In genomic region chr1:137323884-137324594, GRCm38 (mm10) we compare ENCODE assay signal across 8 mouse cellular contexts.
DNase-seq lines count a peak whose midpoint lies in the region; ATAC-seq and TF ChIP-seq lines count a peak whose summit lies in the region.

No protein-coding gene starts in this region.

- ATAC-seq in embryonic facial prominence, embryonic 13.5 days (ENCODE audit: insufficient number of reproducible peaks, insufficient read depth, low FRiP score, low TSS enrichment, low read depth) = peak; percentile 75
- ATAC-seq in hindbrain, embryonic 14.5 days (ENCODE audit: low FRiP score) = peak; percentile 76; the same call in 1 of the 2 replicates
- ATAC-seq in megakaryocyte, adult 5-6 weeks (ENCODE audit: poor library complexity, severe bottlenecking) = peak; percentile 70

- intact Hi-C loops in left cerebral cortex, postnatal 36 days (cut with DNase I) = no loop called here

- H3K27ac ChIP-seq in embryonic facial prominence, embryonic 13.5 days = peak overlapping the region; percentile 11; the same call in 1 of the 2 replicates
- no peak overlapping the region for H3K27ac ChIP-seq in hindbrain, embryonic 14.5 days
- H3K27ac ChIP-seq in thymus, adult 2 months (ENCODE audit: control insufficient read depth, insufficient read depth, low read length) = no peak overlapping the region

- H3K9me3 ChIP-seq in embryonic facial prominence, embryonic 13.5 days = no peaks in the 10 kb centered on the region
- H3K9me3 ChIP-seq in hindbrain, embryonic 14.5 days (ENCODE audit: control insufficient read depth, low read length) = no peaks in the 10 kb centered on the region

- no peak for TF ChIP-seq POLR2A in thymus, adult 2 months (IDR thresholded peaks at IDR 0.05; ENCODE audit: control insufficient read depth, extremely low read depth, insufficient read depth, low read length, poor library complexity)

- H3K9ac ChIP-seq in embryonic facial prominence, embryonic 13.5 days = no peak overlapping the region
- no peak overlapping the region for H3K9ac ChIP-seq in hindbrain, embryonic 14.5 days

- DNase-seq in adrenal gland, postnatal 10 days = peak; percentile 18
- DNase-seq in adrenal gland, adult 8-10 months = no peak
- DNase-seq in ES-CJ7 (ENCODE audit: low read depth, low spot score) = peak; percentile 94
- peak; percentile 66 for DNase-seq in hindbrain, embryonic 14.5 days (ENCODE audit: low spot score)
- peak; percentile 66 for DNase-seq in thymus, adult 2 months
- no peak for DNase-seq in left cerebral cortex, postnatal 36 days (ENCODE audit: low spot score in 2 of 2)

- no peaks in the 10 kb centered on the region for H3K27me3 ChIP-seq in embryonic facial prominence, embryonic 13.5 days
- H3K27me3 ChIP-seq in hindbrain, embryonic 14.5 days (ENCODE audit: control insufficient read depth, insufficient read depth, low read length) = no peaks in the 10 kb centered on the region
- H3K27me3 ChIP-seq in thymus, adult 2 months (ENCODE audit: control insufficient read depth, insufficient read depth, low read length) = no peaks in the 10 kb centered on the region

- H3K36me3 ChIP-seq in embryonic facial prominence, embryonic 13.5 days = no peaks in the 10 kb centered on the region
- no peaks in the 10 kb centered on the region for H3K36me3 ChIP-seq in hindbrain, embryonic 14.5 days (replicated peaks; ENCODE audit: control insufficient read depth, insufficient read depth)
- no peaks in the 10 kb centered on the region for H3K36me3 ChIP-seq in thymus, adult 2 months (ENCODE audit: control insufficient read depth, insufficient read depth, low read length)

- TF ChIP-seq CTCF in thymus, adult 2 months (IDR thresholded peaks at IDR 0.05; ENCODE audit: borderline replicate concordance, control insufficient read depth, extremely low read depth, insufficient read depth, low read length, poor library complexity) = peak; percentile 72; the same call in 1 of the 2 replicates

- no peaks in the 10 kb centered on the region for H3K4me1 ChIP-seq in embryonic facial prominence, embryonic 13.5 days
- H3K4me1 ChIP-seq in hindbrain, embryonic 14.5 days (replicated peaks; ENCODE audit: control insufficient read depth, insufficient read depth, low read length) = no peaks in the 10 kb centered on the region
- 0 out of 2 replicates have a peak, but pooled peaks cover 5% of the 10 kb centered on the region for H3K4me1 ChIP-seq in thymus, adult 2 months (replicated peaks; ENCODE audit: control insufficient read depth, insufficient read depth, low read length)

- 34% methylated on average over 8 of the region's 8 CpGs for WGBS in embryonic facial prominence, embryonic 13.5 days
- WGBS in hindbrain, embryonic 14.5 days = 32% methylated on average over 8 of the region's 8 CpGs
- 66% methylated on average over 8 of the region's 8 CpGs for WGBS in thymus, adult 2 months

- peak overlapping the region; percentile 16; the same call in 1 of the 2 replicates for H3K4me3 ChIP-seq in embryonic facial prominence, embryonic 13.5 days
- H3K4me3 ChIP-seq in hindbrain, embryonic 14.5 days (replicated peaks; ENCODE audit: low read length) = no peak overlapping the region
- H3K4me3 ChIP-seq in thymus, adult 2 months (ENCODE audit: control insufficient read depth, insufficient read depth, low read length) = no peak overlapping the region

- peak overlapping the region; percentile 47 for H3K4me2 ChIP-seq in embryonic facial prominence, embryonic 13.5 days
- peak overlapping the region; percentile 23 for H3K4me2 ChIP-seq in hindbrain, embryonic 14.5 days (replicated peaks)

Comparison
In these comparisons a context has a peak if more than half of its experiments do, and no peak if none do; other contexts are left out.
1. DNase-seq: peak in adrenal gland, postnatal 10 days (single experiment), ES-CJ7 (single experiment), hindbrain, embryonic 14.5 days (single experiment) and thymus, adult 2 months (single experiment); none in adrenal gland, adult 8-10 months (single experiment) and left cerebral cortex, postnatal 36 days (0 of 2).
2. Peak in every context shown above with its lines, with median percentiles within 50 percentile points of each other: ATAC-seq.